Mouse (Mus musculus) forebrain, embryonic 11.5 days (tissue): ENCODE results near the gene Fam204a. TPM values are rescaled to one million over a fixed set of nuclear protein-coding genes. Genes with fewer than 3 reads are reported as not detected.

ENCODE experiments used
- ATAC-seq: fragments of 200-750 bp; cut with Nextera tagmentation; replicated peaks from 2 replicates; pipeline ENCODE4 v1.8.0; 2017; ENCODE audit warnings: moderate TSS enrichment; ENCODE audit not compliant: low FRiP score
- DNase-seq: peaks from one replicate; pipeline ENCODE4 v3.0.0-alpha.2; 2017; ENCODE audit warnings: low spot score
- H3K27ac ChIP-seq: fragments of 300-500 bp; sonication (generic); 2 replicates; pipeline ENCODE4 v1.5.1; 2014; ENCODE audit warnings: low read depth, low read length
- H3K27me3 ChIP-seq: fragments of 300-500 bp; sonication (generic); 2 replicates; pipeline ENCODE4 v1.6.1; 2014; ENCODE audit warnings: mild to moderate bottlenecking, low read length, mixed read lengths; ENCODE audit not compliant: control insufficient read depth, insufficient read depth
- H3K36me3 ChIP-seq: fragments of 300-500 bp; sonication (generic); 2 replicates; pipeline ENCODE4 v1.6.1; 2014; ENCODE audit warnings: mild to moderate bottlenecking, low read length, moderate library complexity, mixed read lengths; ENCODE audit not compliant: control insufficient read depth, insufficient read depth
- H3K4me1 ChIP-seq: fragments of 300-500 bp; sonication (generic); replicated peaks from 2 replicates; pipeline ENCODE4 v1.6.1; 2014; ENCODE audit warnings: low read length, mixed read lengths; ENCODE audit not compliant: control insufficient read depth, insufficient read depth
- H3K4me2 ChIP-seq: fragments of 300-500 bp; sonication (generic); 2 replicates; pipeline ENCODE4 v1.6.1; 2014; ENCODE audit warnings: low read depth, mild to moderate bottlenecking, low read length, moderate library complexity, mixed read lengths; ENCODE audit not compliant: severe bottlenecking
- H3K4me3 ChIP-seq: fragments of 300-500 bp; sonication (generic); 2 replicates; pipeline ENCODE4 v1.5.1; 2014; ENCODE audit warnings: low read depth, low read length
- H3K9ac ChIP-seq: fragments of 300-500 bp; sonication (generic); 2 replicates; pipeline ENCODE4 v1.6.1; 2014; ENCODE audit warnings: low read length
- H3K9me3 ChIP-seq: fragments of 300-500 bp; sonication (generic); 2 replicates; pipeline ENCODE4 v1.6.1; 2016; ENCODE audit warnings: low read length, mixed read lengths; ENCODE audit not compliant: control insufficient read depth
- WGBS: fragments of 180-500 bp; shearing (Covaris S2); extraction: QIAGEN DNeasy Blood & Tissue Kit; methylation state at CpG from one replicate; pipeline ENCODE4 v1.1.7; 2014; 5-methylcytosine and 5-hydroxymethylcytosine counted together
- polyA plus RNA-seq: library from polyadenylated mRNA; unstranded; fragments of >200 nt; fragmentation: Nextera tagmentation; extraction: Ambion mirVana; gene quantifications from 2 replicates; pipeline ENCODE4 v1.2.1, GENCODE M21; 2014

Gene Fam204a
- 74.8 and 94.2 TPM in 2 replicates for polyA plus RNA-seq

- ATAC-seq (peak; percentile 100), DNase-seq (peak; percentile 96)
- under 1% methylated on average over 68 of the region's 68 CpGs for WGBS
- H3K36me3 ChIP-seq = no peaks in the 10 kb centered on the region
- peak within 1 kb of the TSS; percentile 89 for H3K9ac ChIP-seq
- no peaks in the 10 kb centered on the region for H3K27me3 ChIP-seq
- peak within 1 kb of the TSS; percentile 54 for H3K4me2 ChIP-seq
- H3K9me3 ChIP-seq = no peaks in the 10 kb centered on the region
- peak within 1 kb of the TSS; percentile 90 for H3K4me3 ChIP-seq
- peaks cover 6% of the 10 kb centered on the region for H3K4me1 ChIP-seq
- H3K27ac ChIP-seq = peak within 1 kb of the TSS; percentile 98
These were observed at the start of gene Fam204a for GRCm38 (mm10) chr19:60225899-60226844. Gene Fam204a, minus strand, starts transcription at chr19:60226701.

- DNase-seq = no peak
- Histone ChIP-seq H3K27me3 (no peaks in the 10 kb centered on the region), H3K9me3 (no peaks in the 10 kb centered on the region), H3K9ac (no peak overlapping the region), H3K27ac (no peak overlapping the region), H3K4me1 (no peaks in the 10 kb centered on the region), H3K4me3 (no peak overlapping the region), H3K36me3 (no peaks in the 10 kb centered on the region), H3K4me2 (no peak overlapping the region)
- 76% methylated on average over 1 of the region's 1 CpGs for WGBS
- no peak for ATAC-seq
These were observed 39.3 kb upstream of the Fam204a start for GRCm38 (mm10) chr19:60265789-60266188.

DNA sequence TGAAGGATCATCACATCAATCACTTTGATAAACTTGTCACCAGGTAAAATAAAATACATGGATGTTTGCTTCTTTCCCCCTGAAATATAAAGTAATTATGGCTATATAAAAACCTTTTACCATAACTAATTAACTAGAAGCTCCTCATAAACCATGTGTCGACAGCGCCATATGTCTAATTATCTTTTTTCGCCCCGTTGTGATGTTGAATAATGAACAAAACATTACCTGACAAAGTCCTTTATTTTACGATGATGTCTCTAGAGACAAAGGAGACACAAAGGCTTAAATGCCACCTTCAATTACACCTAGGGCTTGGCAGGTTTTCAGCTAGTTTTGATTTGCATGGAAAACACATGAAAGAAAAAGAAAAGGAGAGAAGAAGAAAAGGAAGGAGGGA, 34.2 kb upstream of the Fam204a start:
- ATAC-seq = no peak
- no peaks in the 10 kb centered on the region for H3K27me3 ChIP-seq
- no peak overlapping the region for H3K9ac ChIP-seq
- no peaks in the 10 kb centered on the region for H3K36me3 ChIP-seq
- 71% methylated on average over 5 of the region's 5 CpGs for WGBS
- no peak overlapping the region for H3K4me3 ChIP-seq
- no peaks in the 10 kb centered on the region for H3K4me1 ChIP-seq
- no peak for DNase-seq
- no peaks in the 10 kb centered on the region for H3K9me3 ChIP-seq
- H3K4me2 ChIP-seq = no peak overlapping the region
- H3K27ac ChIP-seq = no peak overlapping the region

DNA sequence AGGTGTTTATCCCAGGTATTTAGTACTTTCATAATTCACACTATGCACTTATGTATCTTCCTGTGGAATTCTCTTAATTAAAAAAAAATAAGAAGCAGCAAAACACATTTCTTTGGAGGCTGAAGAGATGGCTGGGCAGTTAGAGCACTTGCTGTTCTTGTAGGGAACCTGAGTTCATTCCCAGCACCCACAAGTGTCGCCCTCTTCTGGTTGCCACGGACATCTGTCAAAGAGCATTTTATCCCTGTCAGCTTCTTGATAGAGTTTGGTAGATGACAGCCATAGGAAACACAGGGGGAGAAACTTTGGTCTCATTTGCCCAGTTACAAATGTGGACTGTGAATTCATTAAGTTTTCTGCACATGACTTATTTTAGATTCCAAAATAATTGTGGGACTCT, 25.5 kb upstream of the Fam204a start:
- Histone ChIP-seq H3K4me1 (no peaks in the 10 kb centered on the region), H3K4me3 (no peak overlapping the region), H3K27ac (no peak overlapping the region), H3K4me2 (no peak overlapping the region), H3K9me3 (no peaks in the 10 kb centered on the region), H3K27me3 (no peaks in the 10 kb centered on the region), H3K9ac (no peak overlapping the region), H3K36me3 (no peaks in the 10 kb centered on the region)
- no peak for ATAC-seq
- 38% methylated on average over 2 of the region's 2 CpGs for WGBS
- DNase-seq = no peak

DNA sequence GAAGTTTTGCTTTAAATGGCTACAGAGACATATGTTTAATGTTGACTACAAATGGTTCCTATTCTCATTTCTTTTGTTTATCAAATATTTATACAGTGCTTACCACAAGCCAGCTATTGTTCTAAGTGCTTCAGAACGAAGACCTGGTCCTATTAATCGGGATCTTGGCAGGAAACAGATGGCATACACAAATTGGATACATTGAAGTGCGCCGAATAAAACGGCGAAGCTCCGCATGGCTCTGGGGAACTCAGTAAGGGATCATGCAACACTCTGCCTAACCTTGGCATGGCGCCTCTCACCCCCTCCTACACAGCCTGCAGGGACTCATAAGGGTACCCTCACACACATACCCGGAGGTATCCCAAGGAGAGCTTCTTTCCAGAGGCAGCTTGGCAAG, 24.7 kb upstream of the Fam204a start:
- ATAC-seq = no peak
- Histone ChIP-seq H3K4me2 (no peak overlapping the region), H3K9me3 (no peaks in the 10 kb centered on the region), H3K9ac (no peak overlapping the region), H3K36me3 (no peaks in the 10 kb centered on the region), H3K27me3 (no peaks in the 10 kb centered on the region), H3K27ac (no peak overlapping the region), H3K4me3 (no peak overlapping the region), H3K4me1 (no peaks in the 10 kb centered on the region)
- no peak for DNase-seq
- WGBS = 80% methylated on average over 9 of the region's 9 CpGs

GRCm38 (mm10) chr19:60245250-60245649, 18.7 kb upstream of the Fam204a start:
- DNase-seq = no peak
- no peaks in the 10 kb centered on the region for H3K9me3 ChIP-seq
- H3K27ac ChIP-seq = no peak overlapping the region
- H3K27me3 ChIP-seq = no peaks in the 10 kb centered on the region
- H3K4me1 ChIP-seq = no peaks in the 10 kb centered on the region
- H3K4me3 ChIP-seq = no peak overlapping the region
- no peak overlapping the region for H3K9ac ChIP-seq
- no peak overlapping the region for H3K4me2 ChIP-seq
- WGBS = 84% methylated on average over 3 of the region's 3 CpGs
- no peaks in the 10 kb centered on the region for H3K36me3 ChIP-seq
- ATAC-seq = no peak

- 52% methylated on average over 7 of the region's 7 CpGs for WGBS
- ATAC-seq = no peak
These were observed 16.1 kb upstream of the Fam204a start for GRCm38 (mm10) chr19:60242620-60243019.

DNA sequence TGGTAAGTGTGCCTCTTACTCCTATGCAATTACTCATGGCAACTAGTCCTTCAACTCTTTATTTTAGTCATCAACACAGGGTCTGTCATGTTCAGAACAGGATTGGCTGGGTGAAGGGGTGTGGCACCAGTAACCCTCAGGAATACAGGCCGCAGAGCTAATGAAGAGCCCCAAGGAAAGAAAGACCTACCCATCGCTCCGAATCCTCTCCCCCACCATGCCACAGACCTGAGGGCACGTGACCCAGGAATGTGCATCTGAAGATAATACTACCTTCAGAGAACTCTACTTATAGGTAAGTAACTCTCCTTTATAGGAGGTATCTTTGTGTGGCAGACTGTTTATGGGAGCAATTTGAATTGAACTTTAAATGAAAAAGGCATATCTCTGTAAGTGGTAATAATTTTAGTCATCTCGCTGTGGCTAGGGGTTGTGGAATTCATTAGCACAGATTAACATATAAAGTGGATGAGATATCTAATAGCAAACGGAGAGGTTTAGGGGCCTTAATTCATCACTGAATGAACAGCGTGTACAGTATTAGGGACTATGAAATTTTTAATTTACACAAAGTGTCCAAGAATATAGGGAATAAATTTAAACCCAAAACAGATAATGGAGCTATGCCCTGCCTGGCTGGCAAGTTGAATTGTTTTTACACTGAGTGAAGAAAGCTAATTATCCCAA, 15.6 kb upstream of the Fam204a start:
- no peak overlapping the region for H3K27ac ChIP-seq
- 74% methylated on average over 7 of the region's 7 CpGs for WGBS
- ATAC-seq = no peak
- no peak overlapping the region for H3K4me3 ChIP-seq
- no peak overlapping the region for H3K4me2 ChIP-seq
- DNase-seq = no peak
- H3K4me1 ChIP-seq = no peaks in the 10 kb centered on the region
- no peaks in the 10 kb centered on the region for H3K27me3 ChIP-seq
- no peak overlapping the region for H3K9ac ChIP-seq
- no peaks in the 10 kb centered on the region for H3K36me3 ChIP-seq
- H3K9me3 ChIP-seq = no peaks in the 10 kb centered on the region

More at GRCm38 (mm10) chr19:60242620-60243019, 16.1 kb upstream of the Fam204a start:
- H3K4me3 ChIP-seq = no peak overlapping the region
- no peaks in the 10 kb centered on the region for H3K9me3 ChIP-seq
- H3K27me3 ChIP-seq = no peaks in the 10 kb centered on the region
- no peaks in the 10 kb centered on the region for H3K4me1 ChIP-seq
- no peak overlapping the region for H3K4me2 ChIP-seq
- no peak overlapping the region for H3K27ac ChIP-seq
- no peaks in the 10 kb centered on the region for H3K36me3 ChIP-seq
- DNase-seq = no peak
- no peak overlapping the region for H3K9ac ChIP-seq
